Mouse (Mus musculus) liver, adult 2 months (tissue): ENCODE data around the gene Gm4737. TPM values are rescaled to one million over a fixed set of nuclear protein-coding genes. Genes with fewer than 3 reads are reported as not detected.

ENCODE experiments used
- DNase-seq: peaks from one replicate; pipeline ENCODE4 v3.0.0-alpha.2; 2011; ENCODE audit warnings: low read depth, low spot score; ENCODE audit errors: extremely low read depth
- H3K27ac ChIP-seq: fragments of 200-500 bp; replicated peaks from 2 replicates; pipeline ENCODE4 v1.5.1; 2012; ENCODE audit warnings: low read depth, mild to moderate bottlenecking, control low read depth, inconsistent platforms, low read length; ENCODE audit not compliant: insufficient read depth
- H3K27me3 ChIP-seq: fragments of 200-500 bp; 2 replicates; pipeline ENCODE4 v1.6.1; 2012; ENCODE audit warnings: mild to moderate bottlenecking, moderate library complexity, low read length, inconsistent platforms; ENCODE audit not compliant: control insufficient read depth, insufficient read depth
- H3K36me3 ChIP-seq: fragments of 200-500 bp; 2 replicates; pipeline ENCODE4 v1.6.1; 2012; ENCODE audit warnings: low read length, inconsistent platforms; ENCODE audit not compliant: control insufficient read depth, insufficient read depth
- H3K4me1 ChIP-seq: fragments of 200-500 bp; 2 replicates; pipeline ENCODE4 v1.6.1; 2011; ENCODE audit warnings: low read length; ENCODE audit not compliant: control insufficient read depth, insufficient read depth
- H3K4me3 ChIP-seq: fragments of 200-500 bp; 2 replicates; pipeline ENCODE4 v1.5.1; 2011; ENCODE audit warnings: low read depth, mild to moderate bottlenecking, control low read depth, low read length, moderate library complexity; ENCODE audit not compliant: insufficient read depth
- H3K79me2 ChIP-seq: fragments of 200-500 bp; 2 replicates; pipeline ENCODE4 v1.6.1; 2012; ENCODE audit warnings: inconsistent platforms, mild to moderate bottlenecking, low read length, moderate library complexity; ENCODE audit not compliant: control insufficient read depth, insufficient read depth
- H3K9ac ChIP-seq: fragments of 200-500 bp; 2 replicates; pipeline ENCODE4 v1.6.1; 2012; ENCODE audit warnings: low read depth, mild to moderate bottlenecking, control low read depth, inconsistent platforms, low read length
- CTCF ChIP-seq: fragments of 200-500 bp; IDR thresholded peaks from 2 replicates; pipeline ENCODE4 v1.5.1; 2011; ENCODE audit warnings: low read depth, low read length, control low read depth
- POLR2A ChIP-seq: fragments of 200-500 bp; IDR thresholded peaks from 2 replicates; pipeline ENCODE4 v1.6.1; 2011; ENCODE audit warnings: low read length, control low read depth; ENCODE audit not compliant: insufficient read depth; ENCODE audit errors: extremely low read depth
- WGBS: fragments of 180-500 bp; shearing (Covaris S2); methylation state at CpG from one replicate; pipeline ENCODE4 v1.1.7; 2018; 5-methylcytosine and 5-hydroxymethylcytosine counted together
- polyA plus RNA-seq: library from polyadenylated mRNA; depleted of rRNA; stranded (reverse); fragments of >200 nt; gene quantifications from 2 replicates; pipeline ENCODE4 v1.2.3, GENCODE M21; 2012; rRNA removed
- total RNA-seq: library from RNA; depleted of rRNA; stranded (reverse); fragments of >200 nt; gene quantifications from 2 replicates; pipeline ENCODE4 v1.2.3, GENCODE M21; 2014; rRNA removed

Gene Gm4737
- total and polyA plus RNA-seq, 2 experiments = 93.3 to 252 TPM

- Histone ChIP-seq H3K9ac (no peak overlapping the region), H3K4me1 (peaks cover 7% of the 10 kb centered on the region), H3K4me3 (no peak overlapping the region), H3K27ac (no peak overlapping the region), H3K36me3 (no peaks in the 10 kb centered on the region), H3K79me2 (no peaks in the 10 kb centered on the region), H3K27me3 (no peaks in the 10 kb centered on the region)
- no peak for TF ChIP-seq POLR2A
- TF ChIP-seq CTCF = no peak
- DNase-seq = no peak
- WGBS = 81% methylated on average over 9 of the region's 9 CpGs
Measured at GRCm38 (mm10) chr16:46104491-46104890, 50.4 kb downstream of the Gm4737 start.

Other genes starting within 250 kb of the Gm4737 start
- 51.2 and 58.3 TPM in 2 replicates for gene Phldb2, start 201.5 kb downstream of the Gm4737 start, total RNA-seq
- 19.1 and 20.0 TPM in 2 replicates for gene Phldb2, start 201.5 kb downstream of the Gm4737 start, polyA plus RNA-seq
- gene Plcxd2, start 144.9 kb downstream of the Gm4737 start, total RNA-seq = 40.7 and 43.6 TPM in 2 replicates
- 20.2 and 20.8 TPM in 2 replicates for gene Plcxd2, start 144.9 kb downstream of the Gm4737 start, polyA plus RNA-seq
- gene Cd96, start 34.8 kb downstream of the Gm4737 start, total RNA-seq = 0.18 and 0.34 TPM in 2 replicates
- 0.06 TPM in 1 of 2 replicates, not detected in the other for gene Cd96, start 34.8 kb downstream of the Gm4737 start, polyA plus RNA-seq